Mouse (Mus musculus): Measurements from ENCODE around the gene Cblb. TPM values are rescaled to one million over a fixed set of nuclear protein-coding genes. Genes with fewer than 3 reads are reported as not detected.

The Cblb gene
- polyA plus RNA-seq, 1 experiment from 2014 or later: 5.7 TPM

DNA sequence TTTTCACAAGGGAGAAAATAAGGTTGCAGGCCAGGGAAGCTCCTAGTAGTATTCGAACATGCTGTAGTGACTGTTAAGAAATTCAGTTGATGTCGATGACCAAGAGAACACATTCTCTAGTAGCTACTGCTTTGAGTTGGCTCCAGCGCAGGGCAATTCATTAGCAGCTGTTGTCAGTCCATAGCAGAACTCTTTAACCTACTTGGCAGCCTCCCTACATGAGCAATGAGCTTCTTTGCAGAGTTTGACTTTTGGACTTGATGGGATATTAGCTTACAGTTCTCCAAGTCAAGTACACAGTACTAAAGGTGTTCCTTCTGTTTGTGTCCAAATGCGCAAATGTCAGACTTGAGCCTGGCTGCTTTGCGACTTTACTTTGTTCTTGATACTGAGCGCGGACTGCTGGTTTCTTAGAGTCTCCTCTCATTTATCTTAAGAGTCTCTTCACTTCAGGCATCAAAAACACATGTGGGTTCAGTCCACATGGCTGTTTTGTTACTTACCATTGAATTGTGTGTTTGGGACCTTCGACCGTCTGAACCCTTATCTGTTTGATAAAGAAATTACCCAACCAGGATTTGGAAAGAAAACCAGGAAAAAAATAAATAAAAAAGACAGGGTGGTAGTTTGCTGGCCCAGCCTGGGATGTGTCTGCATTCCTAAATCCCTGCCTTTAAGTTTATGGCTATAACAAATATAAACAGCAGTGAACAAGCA, 47.9 kb downstream of the Cblb start:
- peak overlapping the region; percentile 13 for H3K4me2 ChIP-seq (ENCODE audit: low read depth, low read length)
- WGBS: 42% methylated on average over 9 of the region's 9 CpGs
- peaks cover 18% of the 10 kb centered on the region for H3K4me1 ChIP-seq (ENCODE audit: control insufficient read depth, insufficient read depth, low read length)
- no peaks in the 10 kb centered on the region for H3K9me3 ChIP-seq (ENCODE audit: control insufficient read depth, low read length)
- H3K27me3 ChIP-seq (replicated peaks; ENCODE audit: control insufficient read depth, insufficient read depth, low read length): no peaks in the 10 kb centered on the region
- peak overlapping the region; percentile 82 for H3K27ac ChIP-seq (ENCODE audit: low read length)
- peak; percentile 91 for ATAC-seq
- no peak overlapping the region for H3K4me3 ChIP-seq (ENCODE audit: low read length)
- no peaks in the 10 kb centered on the region for H3K36me3 ChIP-seq (ENCODE audit: control insufficient read depth, insufficient read depth, low read length)
- H3K9ac ChIP-seq (ENCODE audit: low read depth, low read length): no peak overlapping the region

DNA sequence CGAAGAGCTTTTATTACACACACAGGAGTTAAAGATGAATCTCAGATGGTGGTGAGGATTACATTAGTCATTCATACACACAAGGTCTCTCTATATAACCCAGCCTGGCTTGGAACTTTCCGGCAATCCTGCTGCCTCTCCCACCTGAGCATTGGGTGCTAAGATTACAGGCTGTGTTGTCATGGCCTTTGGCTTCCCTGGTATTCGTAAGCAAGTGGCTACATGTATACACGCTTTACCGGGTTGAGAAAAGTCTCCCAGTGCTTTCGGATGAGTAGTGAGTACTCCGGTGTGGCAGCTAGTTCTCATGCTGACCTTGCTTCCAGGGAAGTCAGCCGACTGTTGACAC, 48.4 kb downstream of the Cblb start:
- WGBS: 59% methylated on average over 8 of the region's 8 CpGs
- H3K9ac ChIP-seq (ENCODE audit: low read depth, low read length): no peak overlapping the region
- peak; percentile 80; the same call in 1 of the 2 replicates for ATAC-seq

DNA sequence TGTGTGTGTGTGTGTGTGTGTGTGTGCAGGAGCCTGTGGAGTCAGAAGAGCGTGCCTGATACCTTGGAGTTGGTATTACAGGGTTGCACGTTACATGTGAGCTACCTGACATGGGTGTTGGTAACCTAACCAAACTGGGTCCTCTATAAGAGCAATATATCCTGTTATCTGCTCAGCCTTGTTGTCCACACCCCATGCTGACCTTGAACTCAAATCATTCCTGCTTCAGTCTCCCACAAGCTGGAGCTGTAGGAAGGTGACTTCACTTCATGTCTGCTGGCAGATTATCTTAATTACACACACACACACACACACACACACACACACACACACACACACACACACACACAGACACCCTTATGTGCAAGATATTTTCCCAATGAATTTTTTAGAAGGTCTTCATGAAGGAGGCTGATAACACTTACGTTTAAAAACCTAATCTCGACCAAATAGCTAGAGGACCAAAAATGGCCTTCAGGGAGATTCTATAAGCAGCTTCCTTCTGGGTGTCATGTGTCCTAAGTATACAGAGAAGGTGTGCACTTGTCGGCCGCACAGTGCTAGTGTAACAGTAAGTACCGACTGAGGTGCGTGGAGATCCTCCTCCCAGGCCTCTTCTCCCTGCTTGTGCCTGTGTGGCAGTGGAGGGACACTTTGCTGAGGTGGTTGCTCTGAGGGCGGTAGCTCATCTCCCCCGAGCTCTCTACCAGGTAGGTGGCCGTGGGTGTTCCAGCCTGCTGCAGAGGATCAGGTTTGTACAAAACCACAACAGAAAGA, 49.8 kb downstream of the Cblb start:
- Histone ChIP-seq H3K4me2 (ENCODE audit: low read depth, low read length) (no peak overlapping the region), H3K9ac (ENCODE audit: low read depth, low read length) (no peak overlapping the region), H3K4me1 (ENCODE audit: control insufficient read depth, insufficient read depth, low read length) (peaks cover 18% of the 10 kb centered on the region), H3K27ac (ENCODE audit: low read length) (no peak overlapping the region), H3K4me3 (ENCODE audit: low read length) (no peak overlapping the region), H3K9me3 (ENCODE audit: control insufficient read depth, low read length) (no peaks in the 10 kb centered on the region), H3K27me3 (replicated peaks; ENCODE audit: control insufficient read depth, insufficient read depth, low read length) (no peaks in the 10 kb centered on the region), H3K36me3 (ENCODE audit: control insufficient read depth, insufficient read depth, low read length) (no peaks in the 10 kb centered on the region)
- ATAC-seq: 0 out of 2 replicates have a peak, but pooled peaks have one; percentile 8
- 76% methylated on average over 11 of the region's 11 CpGs for WGBS

More for the DNA sequence above, 48.4 kb downstream of the Cblb start:
- Histone ChIP-seq H3K36me3 (ENCODE audit: control insufficient read depth, insufficient read depth, low read length) (no peaks in the 10 kb centered on the region), H3K27ac (ENCODE audit: low read length) (peak overlapping the region; percentile 82), H3K4me1 (ENCODE audit: control insufficient read depth, insufficient read depth, low read length) (peaks cover 18% of the 10 kb centered on the region), H3K4me3 (ENCODE audit: low read length) (no peak overlapping the region), H3K9me3 (ENCODE audit: control insufficient read depth, low read length) (no peaks in the 10 kb centered on the region), H3K27me3 (replicated peaks; ENCODE audit: control insufficient read depth, insufficient read depth, low read length) (no peaks in the 10 kb centered on the region), H3K4me2 (ENCODE audit: low read depth, low read length) (peak overlapping the region; percentile 13; the same call in 1 of the 2 replicates)

DNA sequence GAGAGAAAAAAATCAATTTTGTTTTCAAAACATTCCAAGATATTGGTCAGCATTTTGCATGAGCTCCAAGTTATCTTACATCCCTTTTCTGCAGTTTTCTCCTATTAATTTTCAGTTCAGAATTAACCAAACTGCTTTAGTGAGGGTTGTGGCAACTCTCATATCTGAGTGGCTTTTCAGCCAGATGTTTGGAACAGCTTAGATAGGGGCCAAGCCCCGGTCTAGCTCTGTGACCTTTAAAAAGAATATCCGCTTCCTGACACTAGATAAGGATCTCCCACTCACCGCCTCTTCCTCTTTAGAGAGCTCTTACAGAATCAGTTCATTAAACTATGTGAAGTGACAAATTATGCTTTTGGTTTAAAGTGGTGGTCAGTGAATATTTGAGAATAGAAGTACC, 50.7 kb downstream of the Cblb start:
- Histone ChIP-seq H3K27ac (ENCODE audit: low read length) (no peak overlapping the region), H3K9ac (ENCODE audit: low read depth, low read length) (no peak overlapping the region), H3K36me3 (ENCODE audit: control insufficient read depth, insufficient read depth, low read length) (no peaks in the 10 kb centered on the region), H3K9me3 (ENCODE audit: control insufficient read depth, low read length) (no peaks in the 10 kb centered on the region), H3K27me3 (replicated peaks; ENCODE audit: control insufficient read depth, insufficient read depth, low read length) (no peaks in the 10 kb centered on the region), H3K4me3 (ENCODE audit: low read length) (no peak overlapping the region), H3K4me1 (ENCODE audit: control insufficient read depth, insufficient read depth, low read length) (peaks cover 18% of the 10 kb centered on the region), H3K4me2 (ENCODE audit: low read depth, low read length) (no peak overlapping the region)
- 49% methylated on average over 3 of the region's 3 CpGs for WGBS
- no peak for ATAC-seq

DNA sequence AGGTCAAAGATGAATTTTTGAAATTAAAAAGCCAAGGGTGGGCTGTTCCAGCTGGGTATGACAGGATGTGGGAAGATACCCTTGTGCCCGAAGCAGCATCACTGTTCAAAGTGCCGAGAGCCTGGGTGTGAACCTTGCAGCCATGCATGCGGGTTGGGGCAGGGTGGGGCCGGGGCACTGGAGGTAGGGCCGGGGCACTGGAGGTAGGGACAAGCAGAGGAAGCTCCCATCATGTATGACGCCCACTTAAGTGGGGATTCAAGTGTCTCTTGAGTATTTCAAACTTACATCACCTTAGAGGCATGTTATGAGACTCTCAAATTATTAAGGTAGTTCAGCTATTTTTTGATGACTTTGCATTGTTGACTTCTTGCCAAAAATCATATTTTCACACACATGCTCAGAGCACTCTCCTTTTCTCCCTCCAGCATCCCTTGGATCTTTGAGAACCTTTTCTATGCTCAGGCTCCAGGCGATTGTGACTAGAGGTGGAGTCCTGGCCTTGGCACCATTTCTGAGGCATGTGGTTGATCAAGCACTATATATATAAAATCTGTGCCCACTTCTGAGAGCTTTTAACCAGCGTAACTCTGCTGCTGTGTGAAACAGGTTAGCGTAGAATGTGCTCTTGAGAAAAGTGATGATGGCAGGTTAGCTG, 55.9 kb downstream of the Cblb start:
- H3K27me3 ChIP-seq (replicated peaks; ENCODE audit: control insufficient read depth, insufficient read depth, low read length): no peaks in the 10 kb centered on the region
- no peak overlapping the region for H3K4me3 ChIP-seq (ENCODE audit: low read length)
- 86% methylated on average over 9 of the region's 9 CpGs for WGBS
- H3K27ac ChIP-seq (ENCODE audit: low read length): no peak overlapping the region
- no peak overlapping the region for H3K9ac ChIP-seq (ENCODE audit: low read depth, low read length)
- no peak for ATAC-seq
- H3K4me2 ChIP-seq (ENCODE audit: low read depth, low read length): no peak overlapping the region
- H3K36me3 ChIP-seq (ENCODE audit: control insufficient read depth, insufficient read depth, low read length): no peaks in the 10 kb centered on the region
- no peaks in the 10 kb centered on the region for H3K4me1 ChIP-seq (ENCODE audit: control insufficient read depth, insufficient read depth, low read length)
- no peaks in the 10 kb centered on the region for H3K9me3 ChIP-seq (ENCODE audit: control insufficient read depth, low read length)

DNA sequence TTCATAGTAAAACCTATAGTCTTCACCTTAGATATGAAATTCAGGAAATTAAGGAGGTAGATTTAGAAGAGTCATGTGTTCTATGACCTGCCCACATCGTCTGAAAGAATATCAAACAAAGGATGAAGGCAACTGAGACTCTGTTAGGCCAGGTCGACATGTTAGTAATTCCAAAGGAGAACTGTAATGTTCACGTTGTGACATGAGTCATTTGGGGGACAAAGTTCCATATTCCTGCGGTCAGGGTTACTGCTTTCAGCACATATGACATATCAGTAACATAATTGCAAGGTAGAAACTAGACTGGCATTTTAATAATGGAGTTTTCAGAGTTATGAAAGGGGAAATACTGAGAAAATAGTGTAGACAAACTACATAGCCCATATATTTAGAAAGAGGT, 58.3 kb downstream of the Cblb start:
- no peak overlapping the region for H3K4me3 ChIP-seq (ENCODE audit: low read length)
- 73% methylated on average over 4 of the region's 4 CpGs for WGBS
- H3K9ac ChIP-seq (ENCODE audit: low read depth, low read length): no peak overlapping the region
- no peak overlapping the region for H3K27ac ChIP-seq (ENCODE audit: low read length)
- no peaks in the 10 kb centered on the region for H3K9me3 ChIP-seq (ENCODE audit: control insufficient read depth, low read length)
- H3K36me3 ChIP-seq (ENCODE audit: control insufficient read depth, insufficient read depth, low read length): no peaks in the 10 kb centered on the region
- peak; percentile 59 for ATAC-seq
- peaks cover 6% of the 10 kb centered on the region for H3K4me1 ChIP-seq (ENCODE audit: control insufficient read depth, insufficient read depth, low read length)
- H3K27me3 ChIP-seq (replicated peaks; ENCODE audit: control insufficient read depth, insufficient read depth, low read length): no peaks in the 10 kb centered on the region
- H3K4me2 ChIP-seq (ENCODE audit: low read depth, low read length): no peak overlapping the region

- ATAC-seq: no peak
- Histone ChIP-seq H3K4me2 (ENCODE audit: low read depth, low read length) (no peak overlapping the region), H3K9me3 (ENCODE audit: control insufficient read depth, low read length) (no peaks in the 10 kb centered on the region), H3K36me3 (ENCODE audit: control insufficient read depth, insufficient read depth, low read length) (no peaks in the 10 kb centered on the region), H3K4me3 (ENCODE audit: low read length) (no peak overlapping the region), H3K9ac (ENCODE audit: low read depth, low read length) (no peak overlapping the region), H3K4me1 (ENCODE audit: control insufficient read depth, insufficient read depth, low read length) (peaks cover 6% of the 10 kb centered on the region), H3K27me3 (replicated peaks; ENCODE audit: control insufficient read depth, insufficient read depth, low read length) (no peaks in the 10 kb centered on the region), H3K27ac (ENCODE audit: low read length) (no peak overlapping the region)
- WGBS: 33% methylated on average over 6 of the region's 6 CpGs
These were observed 59.9 kb downstream of the Cblb start for GRCm38 (mm10) chr16:52090899-52091298.

GRCm38 (mm10) chr16:52093325-52094253, 62.6 kb downstream of the Cblb start:
- no peaks in the 10 kb centered on the region for H3K27me3 ChIP-seq (replicated peaks; ENCODE audit: control insufficient read depth, insufficient read depth, low read length)
- ATAC-seq: no peak
- WGBS: 52% methylated on average over 9 of the region's 9 CpGs
- H3K36me3 ChIP-seq (ENCODE audit: control insufficient read depth, insufficient read depth, low read length): no peaks in the 10 kb centered on the region
- H3K9ac ChIP-seq (ENCODE audit: low read depth, low read length): no peak overlapping the region
- no peak overlapping the region for H3K27ac ChIP-seq (ENCODE audit: low read length)
- no peaks in the 10 kb centered on the region for H3K9me3 ChIP-seq (ENCODE audit: control insufficient read depth, low read length)
- peaks cover 6% of the 10 kb centered on the region for H3K4me1 ChIP-seq (ENCODE audit: control insufficient read depth, insufficient read depth, low read length)
- no peak overlapping the region for H3K4me2 ChIP-seq (ENCODE audit: low read depth, low read length)
- no peak overlapping the region for H3K4me3 ChIP-seq (ENCODE audit: low read length)

All from intestine, embryonic 16.5 days (tissue).